Mouse (Mus musculus) E14TG2a.4 (cell line): ENCODE data around the gene Pot1b.

Source experiments
- CTCF ChIP-seq: conservative IDR thresholded peaks from 2 replicates; pipeline ENCODE4 v1.5.1; 2014; ENCODE audit warnings: low read length
- POU5F1 ChIP-seq: IDR thresholded peaks from 2 replicates; pipeline ENCODE4 v1.6.1; 2014; ENCODE audit warnings: low read length, borderline replicate concordance

DNA sequence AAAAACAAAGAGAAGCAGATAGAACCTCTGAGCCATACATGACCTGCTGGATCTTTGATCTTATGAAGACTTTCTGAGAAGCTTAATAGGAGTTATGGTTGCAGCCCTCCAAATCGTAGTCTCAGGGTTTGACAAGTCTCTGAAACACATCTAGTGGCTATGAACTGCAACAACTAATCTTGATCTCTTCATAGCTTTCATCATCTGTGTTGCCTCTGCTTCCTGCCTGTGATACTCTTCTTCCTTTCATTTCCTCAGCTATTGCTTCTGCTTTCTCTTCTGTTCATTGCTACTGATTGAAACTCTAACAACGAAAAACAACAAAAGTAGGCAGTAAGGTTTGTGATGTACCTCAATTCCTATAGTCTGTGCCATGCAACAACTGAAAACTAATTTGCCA, 38.7 kb upstream of the Pot1b start:
- TF ChIP-seq POU5F1 (no peak), CTCF (no peak)
